ENCODE assay signal across 8 mouse cellular contexts in genomic region chr7:109139405-109139804, GRCm38 (mm10). TPM values are rescaled to one million over a fixed set of nuclear protein-coding genes. Genes with fewer than 3 reads are reported as not detected.
DNase-seq lines count a peak whose midpoint lies in the region; ATAC-seq and TF ChIP-seq lines count a peak whose summit lies in the region.

No protein-coding gene starts in this region.

- no peak overlapping the region for H3K27ac ChIP-seq in embryonic fibroblast, embryonic 13.5 days (ENCODE audit: insufficient read depth, low read length)
- H3K27ac ChIP-seq in heart, embryonic 10.5 days = no peak overlapping the region
- H3K27ac ChIP-seq in kidney, embryonic 16.5 days (ENCODE audit: low read length) = no peak overlapping the region
- no peak overlapping the region for H3K27ac ChIP-seq in stomach, embryonic 14.5 days (ENCODE audit: low read length)

- H3K9me3 ChIP-seq in heart, embryonic 10.5 days = no peaks in the 10 kb centered on the region
- no peaks in the 10 kb centered on the region for H3K9me3 ChIP-seq in kidney, embryonic 16.5 days (ENCODE audit: low read length)
- H3K9me3 ChIP-seq in stomach, embryonic 14.5 days (ENCODE audit: control insufficient read depth, low read depth, low read length) = no peaks in the 10 kb centered on the region

- peak; percentile 77; the same call in 1 of the 2 replicates for TF ChIP-seq CTCF in embryonic fibroblast, embryonic 13.5 days (IDR thresholded peaks at IDR 0.05; ENCODE audit: borderline replicate concordance, insufficient read depth, low read length)

- no peak overlapping the region for H3K9ac ChIP-seq in kidney, embryonic 16.5 days (replicated peaks; ENCODE audit: low read length)
- H3K9ac ChIP-seq in stomach, embryonic 14.5 days (replicated peaks; ENCODE audit: low read depth, low read length) = no peak overlapping the region

- ATAC-seq in kidney, embryonic 16.5 days (ENCODE audit: low FRiP score, low TSS enrichment) = peak; percentile 85
- peak; percentile 70; the same call in 1 of the 2 replicates for ATAC-seq in stomach, embryonic 14.5 days (ENCODE audit: insufficient number of reproducible peaks, insufficient read depth, low FRiP score, low read depth)

- TF ChIP-seq POLR2A in embryonic fibroblast, embryonic 13.5 days (IDR thresholded peaks at IDR 0.05; ENCODE audit: low read depth, low read length) = no peak

- H3K4me1 ChIP-seq in embryonic fibroblast, embryonic 13.5 days (ENCODE audit: control insufficient read depth, insufficient read depth, low read length) = no peaks in the 10 kb centered on the region
- 0 out of 2 replicates have a peak, but pooled peaks cover 6% of the 10 kb centered on the region for H3K4me1 ChIP-seq in heart, embryonic 10.5 days
- no peaks in the 10 kb centered on the region for H3K4me1 ChIP-seq in kidney, embryonic 16.5 days (ENCODE audit: insufficient read depth, low read length)
- H3K4me1 ChIP-seq in stomach, embryonic 14.5 days (ENCODE audit: control insufficient read depth, insufficient read depth, low read length) = no peaks in the 10 kb centered on the region

- DNase-seq in 3134 (ENCODE audit: extremely low read depth, insufficient read length, low spot score) = peak; percentile 24
- peak; percentile 64 to 80 for DNase-seq in adrenal gland, postnatal 4 days (ENCODE audit: low spot score in 2 of 2)
- peak; percentile 92 for DNase-seq in heart, embryonic 10.5 days (ENCODE audit: low spot score)
- peak; percentile 84 for DNase-seq in liver
- DNase-seq in natural killer cell, adult 2 months (ENCODE audit: low spot score in 2 of 2) = peak; percentile 8 to 56

- H3K4me2 ChIP-seq in kidney, embryonic 16.5 days (replicated peaks; ENCODE audit: low read depth, low read length) = no peak overlapping the region
- no peak overlapping the region for H3K4me2 ChIP-seq in stomach, embryonic 14.5 days (replicated peaks; ENCODE audit: low read depth, low read length)

- peaks cover 24% of the 10 kb centered on the region for H3K27me3 ChIP-seq in heart, embryonic 10.5 days (ENCODE audit: insufficient read depth, poor library complexity, severe bottlenecking)
- no peaks in the 10 kb centered on the region for H3K27me3 ChIP-seq in kidney, embryonic 16.5 days (ENCODE audit: insufficient read depth, low read length)
- H3K27me3 ChIP-seq in stomach, embryonic 14.5 days (ENCODE audit: control insufficient read depth, insufficient read depth, low read length) = no peaks in the 10 kb centered on the region

- H3K36me3 ChIP-seq in heart, embryonic 10.5 days = no peaks in the 10 kb centered on the region
- H3K36me3 ChIP-seq in kidney, embryonic 16.5 days (ENCODE audit: insufficient read depth, low read length) = no peaks in the 10 kb centered on the region
- H3K36me3 ChIP-seq in stomach, embryonic 14.5 days (ENCODE audit: control insufficient read depth, insufficient read depth, low read length) = no peaks in the 10 kb centered on the region

- H3K4me3 ChIP-seq in embryonic fibroblast, embryonic 13.5 days (ENCODE audit: insufficient read depth, low read length) = no peak overlapping the region
- H3K4me3 ChIP-seq in heart, embryonic 10.5 days = no peak overlapping the region
- no peak overlapping the region for H3K4me3 ChIP-seq in kidney, embryonic 16.5 days (ENCODE audit: low read length)
- H3K4me3 ChIP-seq in stomach, embryonic 14.5 days (ENCODE audit: low read depth, low read length) = no peak overlapping the region

- 11% methylated on average over 3 of the region's 3 CpGs for WGBS in heart, embryonic 10.5 days
- WGBS in kidney, embryonic 16.5 days = 8% methylated on average over 3 of the region's 3 CpGs
- WGBS in stomach, embryonic 14.5 days = 13% methylated on average over 3 of the region's 3 CpGs

RNA-seq across cellular contexts. Expression of gene Lmo1, which starts 35.6 kb away (rescaled TPM):
- total RNA-seq in adrenal gland, postnatal 4 days (2021) = 10 to 100 TPM; 10.0 to 11.1 TPM
- 2.4 and 5.3 TPM in 2 replicates for polyA plus RNA-seq in embryonic fibroblast, embryonic 13.5 days (2011; ENCODE audit: insufficient read length, low read depth, missing spikeins)
- polyA plus RNA-seq in heart, embryonic 10.5 days (2016; fragmentation: Nextera tagmentation; extraction: Ambion mirVana) = 1.3 and 7.3 TPM in 2 replicates
- polyA plus RNA-seq in kidney, embryonic 16.5 days (2015; fragmentation: Nextera tagmentation; extraction: Ambion mirVana) = 7.6 and 7.7 TPM in 2 replicates
- 2.8 and 3.5 TPM in 2 replicates for polyA plus RNA-seq in stomach, embryonic 14.5 days (2014; fragmentation: Nextera tagmentation; extraction: Ambion mirVana)

RNA-seq across cellular contexts. Expression of gene Ric3, which starts 56.3 kb away (rescaled TPM):
- total RNA-seq in adrenal gland, postnatal 4 days (2021) = 10 to 100 TPM; 24.6 to 28.1 TPM
- polyA plus RNA-seq in embryonic fibroblast, embryonic 13.5 days (2011; ENCODE audit: insufficient read length, low read depth, missing spikeins) = 0.93 and 1.0 TPM in 2 replicates
- 2.4 and 2.9 TPM in 2 replicates for polyA plus RNA-seq in heart, embryonic 10.5 days (2016; fragmentation: Nextera tagmentation; extraction: Ambion mirVana)
- 0.79 and 2.2 TPM in 2 replicates for polyA plus RNA-seq in kidney, embryonic 16.5 days (2015; fragmentation: Nextera tagmentation; extraction: Ambion mirVana)
- polyA plus RNA-seq in stomach, embryonic 14.5 days (2014; fragmentation: Nextera tagmentation; extraction: Ambion mirVana) = 3.8 and 5.4 TPM in 2 replicates

Comparison
In these comparisons a context has a peak if more than half of its experiments do, and no peak if none do; other contexts are left out.
1. DNase-seq: peak in every context shown above with its lines; median percentile 92 in heart, embryonic 10.5 days; 84 in liver; 72 in adrenal gland, postnatal 4 days; 32 in natural killer cell, adult 2 months; 24 in 3134.